Mouse (Mus musculus) midbrain, embryonic 14.5 days (tissue): Measurements from ENCODE around the gene Stxbp6. TPM values are rescaled to one million over a fixed set of nuclear protein-coding genes. Genes with fewer than 3 reads are reported as not detected.
A peak's percentile ranks its signal among the peaks of the same experiment; 100 is the strongest.

Experiments used
- ATAC-seq: fragments of 200-750 bp; cut with Nextera tagmentation; 2 replicates; pipeline ENCODE4 v1.8.0; 2017; ENCODE audit warnings: moderate number of reproducible peaks, moderate library complexity; ENCODE audit not compliant: low FRiP score, low TSS enrichment
- DNase-seq: peaks from one replicate; pipeline ENCODE4 v3.0.0-alpha.2; 2015
- H3K27ac ChIP-seq: fragments of 300-500 bp; sonication (generic); replicated peaks from 2 replicates; pipeline ENCODE4 v1.5.1; 2014; ENCODE audit warnings: mild to moderate bottlenecking, low read depth, low read length, moderate library complexity
- H3K27me3 ChIP-seq: fragments of 300-500 bp; sonication (generic); 2 replicates; pipeline ENCODE4 v1.6.1; 2014; ENCODE audit warnings: low read length, control low read depth, mixed read lengths; ENCODE audit not compliant: control insufficient read depth, insufficient read depth
- H3K36me3 ChIP-seq: fragments of 300-500 bp; sonication (generic); 2 replicates; pipeline ENCODE4 v1.6.1; 2014; ENCODE audit warnings: low read length, control low read depth; ENCODE audit not compliant: control insufficient read depth, insufficient read depth
- H3K4me1 ChIP-seq: fragments of 300-500 bp; sonication (generic); 2 replicates; pipeline ENCODE4 v1.6.1; 2014; ENCODE audit warnings: mild to moderate bottlenecking, antibody characterized with exemption, low read length, control low read depth; ENCODE audit not compliant: control insufficient read depth, insufficient read depth
- H3K4me2 ChIP-seq: fragments of 300-500 bp; sonication (generic); 2 replicates; pipeline ENCODE4 v1.6.1; 2014; ENCODE audit warnings: mild to moderate bottlenecking, low read length, moderate library complexity
- H3K4me3 ChIP-seq: fragments of 300-500 bp; sonication (generic); replicated peaks from 2 replicates; pipeline ENCODE4 v1.5.1; 2014; ENCODE audit warnings: low read depth, low read length
- H3K9ac ChIP-seq: fragments of 300-500 bp; sonication (generic); replicated peaks from 2 replicates; pipeline ENCODE4 v1.6.1; 2014; ENCODE audit warnings: mild to moderate bottlenecking, low read length, moderate library complexity
- H3K9me3 ChIP-seq: fragments of 300-500 bp; sonication (generic); 2 replicates; pipeline ENCODE4 v1.6.1; 2016; ENCODE audit warnings: low read length, control low read depth, mixed read lengths; ENCODE audit not compliant: control insufficient read depth
- WGBS: fragments of 180-500 bp; shearing (Covaris S2); extraction: QIAGEN DNeasy Blood & Tissue Kit; methylation state at CpG from one replicate; pipeline ENCODE4 v1.1.7; 2014; 5-methylcytosine and 5-hydroxymethylcytosine counted together
- polyA plus RNA-seq: library from polyadenylated mRNA; unstranded; fragments of >200 nt; fragmentation: Nextera tagmentation; extraction: Ambion mirVana; gene quantifications from 2 replicates; pipeline ENCODE4 v1.2.1, GENCODE M21; 2014

Gene Stxbp6
- polyA plus RNA-seq, 1 experiment from 2014 or later, result 15.6 TPM

DNA sequence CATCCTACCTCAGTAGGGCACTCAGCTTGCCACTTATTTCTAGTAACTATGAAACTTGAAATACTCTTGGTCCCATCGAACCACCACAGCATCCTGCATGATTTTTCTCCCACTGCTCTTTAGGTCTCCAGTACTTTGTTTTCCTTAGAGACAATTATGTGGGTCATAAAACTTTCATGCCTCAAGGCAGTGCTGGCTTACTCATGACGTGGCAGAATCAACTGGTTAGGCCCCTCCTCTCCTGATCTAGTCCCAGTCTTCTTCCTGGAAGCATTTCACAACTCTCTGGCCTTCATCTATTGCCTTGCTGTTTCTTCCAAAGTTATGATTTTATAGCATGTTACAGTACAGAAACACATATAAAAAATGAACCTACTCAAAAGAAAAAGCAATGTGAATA, 201.8 kb downstream of the Stxbp6 start:
- Histone ChIP-seq H3K36me3 (no peaks in the 10 kb centered on the region), H3K27me3 (no peaks in the 10 kb centered on the region), H3K4me2 (no peak overlapping the region), H3K27ac (no peak overlapping the region), H3K9ac (no peak overlapping the region), H3K4me3 (no peak overlapping the region), H3K9me3 (no peaks in the 10 kb centered on the region), H3K4me1 (no peaks in the 10 kb centered on the region)
- no peak for ATAC-seq
- WGBS, result 79% methylated on average over 2 of the region's 2 CpGs
- DNase-seq, result no peak

DNA sequence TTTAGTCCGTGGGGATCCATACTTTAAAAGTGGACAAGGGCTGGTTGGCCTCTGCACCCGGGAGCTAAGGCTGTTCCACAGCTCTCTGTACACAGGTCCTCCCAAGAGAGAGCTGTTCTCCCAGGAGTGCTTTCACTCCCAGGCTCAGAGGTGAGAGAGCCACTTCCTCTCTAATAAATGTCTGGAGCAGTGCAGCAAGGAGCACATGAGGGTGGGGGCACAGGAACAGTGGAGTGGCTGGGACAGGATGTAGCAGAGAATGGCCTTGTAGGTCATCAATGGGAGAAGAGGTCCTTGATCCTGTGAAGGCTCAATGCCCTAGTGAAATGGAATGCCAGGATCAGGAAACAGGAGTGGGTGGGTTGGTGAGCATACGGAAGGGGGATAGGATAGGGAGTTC, 209.1 kb downstream of the Stxbp6 start:
- Histone ChIP-seq H3K4me2 (no peak overlapping the region), H3K4me1 (no peaks in the 10 kb centered on the region), H3K9ac (no peak overlapping the region), H3K36me3 (no peaks in the 10 kb centered on the region), H3K27ac (no peak overlapping the region), H3K4me3 (no peak overlapping the region), H3K27me3 (no peaks in the 10 kb centered on the region), H3K9me3 (no peaks in the 10 kb centered on the region)
- WGBS, result 81% methylated on average over 3 of the region's 3 CpGs
- DNase-seq (no peak), ATAC-seq (no peak)

DNA sequence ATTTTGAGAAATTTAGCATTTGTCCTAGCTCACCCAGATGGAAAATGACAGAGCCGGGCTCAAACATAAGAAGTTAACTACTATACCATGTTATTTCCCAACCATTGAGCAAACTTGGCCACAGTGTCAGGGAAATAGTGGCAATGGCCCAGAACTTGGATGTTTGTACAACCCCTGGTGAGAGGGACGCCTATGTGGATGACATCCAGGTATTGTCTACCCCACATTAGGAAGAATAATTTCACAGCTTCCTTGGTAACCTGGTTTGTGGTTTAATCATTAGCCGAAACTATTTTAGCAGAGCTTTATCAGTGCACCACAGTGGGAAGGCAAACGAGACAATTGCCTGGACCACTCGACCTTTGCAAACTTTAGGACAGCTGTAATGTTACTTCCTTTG, 215.1 kb downstream of the Stxbp6 start:
- Histone ChIP-seq H3K27ac (no peak overlapping the region), H3K4me3 (no peak overlapping the region), H3K4me1 (no peaks in the 10 kb centered on the region), H3K4me2 (no peak overlapping the region), H3K9me3 (no peaks in the 10 kb centered on the region), H3K27me3 (no peaks in the 10 kb centered on the region), H3K9ac (no peak overlapping the region), H3K36me3 (no peaks in the 10 kb centered on the region)
- WGBS, result 70% methylated on average over 5 of the region's 5 CpGs
- DNase-seq (no peak), ATAC-seq (no peak)

DNA sequence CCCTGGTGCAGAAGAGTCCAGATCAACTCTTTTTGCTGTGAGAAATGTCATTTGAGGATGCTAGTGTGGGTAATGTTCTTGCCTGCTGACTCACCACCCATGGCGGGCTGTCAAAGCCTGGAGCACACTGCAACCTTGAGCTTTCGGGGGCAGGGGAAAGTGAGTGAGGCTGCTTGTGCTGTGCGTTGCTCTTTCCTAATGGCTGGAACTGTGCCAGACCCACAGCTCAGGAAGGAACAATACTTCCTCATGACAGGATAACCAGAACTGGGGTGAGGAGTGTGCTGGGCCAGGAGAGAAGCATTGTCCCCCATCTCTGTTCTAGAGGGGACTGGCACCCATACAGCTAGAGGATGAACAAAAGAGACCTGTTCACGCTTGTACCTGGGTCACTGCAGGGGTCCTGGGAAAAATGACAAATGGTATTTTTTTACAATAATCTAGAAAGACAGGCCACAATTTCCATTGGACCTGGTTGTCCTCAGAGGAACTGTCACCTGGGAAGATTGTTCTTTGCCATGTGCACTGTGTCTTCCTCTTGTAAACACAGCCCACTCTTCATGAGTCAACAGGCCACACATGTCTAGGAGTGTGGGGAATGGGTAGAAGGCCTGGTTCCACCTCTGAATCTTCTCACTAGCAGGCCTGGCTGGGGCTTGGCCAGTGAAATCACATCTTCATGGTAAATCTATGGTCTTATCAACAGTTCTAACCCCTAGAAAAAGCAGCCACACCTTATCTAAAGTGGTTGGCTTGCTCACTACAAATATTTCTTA, 216.2 kb downstream of the Stxbp6 start:
- no peaks in the 10 kb centered on the region for H3K27me3 ChIP-seq
- no peak overlapping the region for H3K9ac ChIP-seq
- H3K36me3 ChIP-seq, result no peaks in the 10 kb centered on the region
- H3K9me3 ChIP-seq, result no peaks in the 10 kb centered on the region
- no peak overlapping the region for H3K27ac ChIP-seq
- 46% methylated on average over 4 of the region's 4 CpGs for WGBS
- H3K4me2 ChIP-seq, result no peak overlapping the region
- no peak overlapping the region for H3K4me3 ChIP-seq
- no peaks in the 10 kb centered on the region for H3K4me1 ChIP-seq
- ATAC-seq (0 out of 2 replicates have a peak, but pooled peaks have one; percentile 32), DNase-seq (peak; percentile 61)

DNA sequence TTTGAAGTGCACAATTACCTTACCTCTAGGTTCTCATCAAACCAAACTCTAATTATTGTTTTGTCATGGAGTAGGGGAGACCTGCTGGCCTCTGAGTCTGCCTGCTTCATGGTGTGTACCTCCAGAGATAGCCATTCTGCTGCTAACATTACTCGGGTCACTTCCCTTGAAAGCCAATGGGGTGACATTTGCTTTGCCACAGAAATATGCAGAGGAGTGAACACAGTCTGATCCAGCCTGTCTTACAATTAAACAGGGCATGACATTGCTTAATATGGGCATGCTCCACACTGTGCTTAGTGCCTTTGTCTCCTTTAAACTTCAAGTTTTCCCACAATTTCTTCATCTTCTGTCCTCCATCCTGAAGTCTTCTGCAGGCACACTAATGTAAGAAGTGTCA, 222.5 kb downstream of the Stxbp6 start:
- Histone ChIP-seq H3K27me3 (no peaks in the 10 kb centered on the region), H3K4me1 (no peaks in the 10 kb centered on the region), H3K4me2 (no peak overlapping the region), H3K9ac (no peak overlapping the region), H3K36me3 (no peaks in the 10 kb centered on the region), H3K9me3 (no peaks in the 10 kb centered on the region), H3K27ac (no peak overlapping the region), H3K4me3 (no peak overlapping the region)
- 67% methylated on average over 1 of the region's 1 CpGs for WGBS
- no peak for DNase-seq
- no peak for ATAC-seq

DNA sequence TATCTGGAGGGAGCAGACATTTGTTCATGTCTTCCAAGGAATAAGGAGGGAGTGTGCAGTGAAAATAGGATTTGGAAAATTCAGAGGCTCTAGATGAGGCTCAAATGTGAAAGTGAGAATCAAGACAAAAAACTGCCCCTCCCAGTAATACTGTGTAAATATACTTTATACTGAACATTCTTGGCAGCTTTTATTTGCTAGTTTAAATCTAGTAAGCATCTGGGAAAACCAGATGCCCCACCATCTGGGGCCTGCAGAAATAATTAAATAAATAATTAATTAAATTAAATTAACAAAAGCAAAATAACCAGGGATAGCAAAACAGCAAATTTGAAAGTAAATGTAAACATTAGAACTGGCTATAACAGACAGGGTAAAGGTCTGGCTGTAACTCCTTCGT, 224.0 kb downstream of the Stxbp6 start:
- H3K9me3 ChIP-seq, result no peaks in the 10 kb centered on the region
- no peaks in the 10 kb centered on the region for H3K27me3 ChIP-seq
- no peak for ATAC-seq
- no peak overlapping the region for H3K4me2 ChIP-seq
- no peaks in the 10 kb centered on the region for H3K36me3 ChIP-seq
- WGBS, result 83% methylated on average over 1 of the region's 1 CpGs
- DNase-seq, result no peak
- no peak overlapping the region for H3K27ac ChIP-seq
- H3K4me3 ChIP-seq, result no peak overlapping the region
- no peaks in the 10 kb centered on the region for H3K4me1 ChIP-seq
- no peak overlapping the region for H3K9ac ChIP-seq

DNA sequence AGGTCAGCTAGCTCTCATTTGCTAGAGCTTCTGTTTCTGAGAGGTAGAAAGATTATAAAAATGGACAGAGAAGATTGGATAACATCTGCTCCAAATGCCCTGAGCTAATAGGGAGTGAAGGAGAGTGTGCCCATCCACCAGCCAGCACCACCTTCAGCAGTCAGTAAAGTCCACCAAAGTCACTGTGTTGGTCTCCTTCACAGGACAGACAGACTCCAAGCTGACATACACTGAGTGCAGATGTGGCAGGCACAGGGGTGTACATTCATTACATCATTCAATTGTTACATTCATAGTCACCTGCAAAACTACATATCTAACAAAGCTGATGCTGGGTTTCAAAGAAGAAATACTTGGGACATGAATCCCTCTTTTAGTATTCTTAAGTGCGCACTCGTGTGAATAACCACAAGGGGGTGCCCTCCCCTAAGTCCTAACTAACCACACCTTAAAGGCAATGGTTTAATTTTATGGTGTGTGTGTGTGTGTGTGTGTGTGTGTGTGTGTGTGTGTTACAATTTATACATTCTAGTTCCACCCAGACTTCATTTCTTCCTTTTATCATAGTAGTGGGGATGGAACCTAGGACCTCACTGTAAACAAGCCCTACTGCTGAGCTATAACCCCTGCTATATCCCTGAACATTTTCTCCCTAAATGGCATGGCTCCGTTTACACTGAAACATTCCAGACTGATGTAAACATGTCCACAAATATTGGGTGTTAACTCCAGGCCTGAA, 225.9 kb downstream of the Stxbp6 start:
- ATAC-seq (peak; percentile 69; the same call in 1 of the 2 replicates), DNase-seq (peak; percentile 83)
- H3K36me3 ChIP-seq, result no peaks in the 10 kb centered on the region
- no peaks in the 10 kb centered on the region for H3K27me3 ChIP-seq
- no peak overlapping the region for H3K4me2 ChIP-seq
- H3K9ac ChIP-seq, result no peak overlapping the region
- H3K9me3 ChIP-seq, result no peaks in the 10 kb centered on the region
- no peak overlapping the region for H3K4me3 ChIP-seq
- H3K4me1 ChIP-seq, result no peaks in the 10 kb centered on the region
- 60% methylated on average over 3 of the region's 3 CpGs for WGBS
- H3K27ac ChIP-seq, result no peak overlapping the region

DNA sequence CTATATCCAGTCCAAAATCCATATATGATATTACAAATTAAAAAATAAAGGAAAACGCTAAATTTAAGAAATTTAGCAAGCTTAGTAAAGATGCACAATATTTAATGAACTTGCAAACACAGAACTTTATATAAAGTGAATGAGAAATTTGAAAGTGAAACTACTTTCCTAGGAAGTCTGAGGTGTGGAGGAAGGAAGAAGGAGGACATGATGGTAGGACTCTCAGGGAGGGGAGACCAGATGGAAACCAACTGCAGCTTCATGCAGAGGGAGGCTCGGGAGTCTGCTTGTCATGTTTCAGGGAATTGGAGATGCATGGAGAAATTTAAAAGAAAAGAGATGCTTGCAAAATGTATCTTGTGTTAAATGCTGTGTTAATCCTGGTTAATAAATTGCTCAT, 233.9 kb downstream of the Stxbp6 start:
- Histone ChIP-seq H3K36me3 (no peaks in the 10 kb centered on the region), H3K4me1 (peaks cover 11% of the 10 kb centered on the region; the same call in 1 of the 2 replicates), H3K4me2 (no peak overlapping the region), H3K9ac (no peak overlapping the region), H3K27me3 (no peaks in the 10 kb centered on the region), H3K4me3 (no peak overlapping the region), H3K9me3 (no peaks in the 10 kb centered on the region), H3K27ac (no peak overlapping the region)
- DNase-seq (no peak), ATAC-seq (no peak)
- WGBS, result 73% methylated on average over 2 of the region's 2 CpGs
